Mouse (Mus musculus): ENCODE measurements around the gene Eif4a2.
A peak's percentile ranks its signal among the peaks of the same experiment; 100 is the strongest.

Gene Eif4a2

GRCm38 (mm10) chr16:23145211-23145610 is 38.0 kb downstream of the Eif4a2 start:
- DNase-seq: no peak

GRCm38 (mm10) chr16:23146280-23146679 is 39.0 kb downstream of the Eif4a2 start, which contains the start of gene Adipoq:
Adipoq (plus strand) TSS chr16:23146536.
- DNase-seq: no peak

GRCm38 (mm10) chr16:23148936-23149335 is 41.7 kb downstream of the Eif4a2 start:
- no peak for DNase-seq

- DNase-seq: no peak
Measured at GRCm38 (mm10) chr16:23149396-23149795, 42.2 kb downstream of the Eif4a2 start.

- peak; percentile 63 to 67 for DNase-seq
Measured at GRCm38 (mm10) chr16:23151423-23151822, 44.2 kb downstream of the Eif4a2 start.

- DNase-seq: no peak
Measured at GRCm38 (mm10) chr16:23154261-23154660, 47.0 kb downstream of the Eif4a2 start.

GRCm38 (mm10) chr16:23157013-23157412 is 49.8 kb downstream of the Eif4a2 start:
- DNase-seq: no peak

DNA sequence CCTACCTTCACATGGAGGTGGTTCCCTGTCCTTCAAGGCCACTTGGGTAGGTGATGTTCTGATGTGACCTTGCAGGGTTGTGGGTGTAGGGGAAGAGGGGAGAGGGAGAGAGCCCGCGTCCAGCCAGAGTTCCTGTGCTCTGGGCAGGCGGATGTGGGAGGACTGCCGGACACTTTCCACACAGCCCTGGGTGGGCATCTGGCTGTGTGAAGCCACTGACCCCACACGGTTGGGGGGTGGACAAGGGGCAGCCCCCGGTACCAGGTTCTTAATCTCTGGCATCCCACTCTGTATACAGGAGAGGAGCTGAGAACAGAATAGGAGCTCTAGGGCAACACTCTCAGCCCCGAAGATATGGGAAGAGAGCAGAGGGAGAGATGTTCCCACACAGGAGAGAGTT is 51.0 kb downstream of the Eif4a2 start:
- DNase-seq: no peak

GRCm38 (mm10) chr16:23158957-23159356 is 51.7 kb downstream of the Eif4a2 start:
- DNase-seq: no peak

DNA sequence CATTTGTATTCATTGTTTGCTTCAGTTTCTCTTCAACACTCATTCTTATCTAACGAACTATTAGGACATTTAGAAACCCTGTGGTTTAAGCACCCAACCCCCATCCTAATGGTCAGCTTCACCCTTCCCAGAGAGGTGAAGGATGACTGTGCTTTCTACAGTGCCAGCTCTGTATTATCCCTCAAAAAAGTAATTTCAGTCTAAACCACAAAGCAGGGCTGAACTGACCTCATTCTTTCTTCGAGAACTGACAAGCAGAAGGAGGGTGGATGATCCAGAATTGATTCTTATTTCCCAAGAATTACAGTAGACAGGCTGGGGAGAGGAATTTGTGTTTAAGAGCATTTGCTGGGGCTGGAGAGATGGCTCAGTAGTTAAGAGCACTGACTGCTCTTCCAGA is 52.5 kb downstream of the Eif4a2 start:
- no peak for DNase-seq

DNA sequence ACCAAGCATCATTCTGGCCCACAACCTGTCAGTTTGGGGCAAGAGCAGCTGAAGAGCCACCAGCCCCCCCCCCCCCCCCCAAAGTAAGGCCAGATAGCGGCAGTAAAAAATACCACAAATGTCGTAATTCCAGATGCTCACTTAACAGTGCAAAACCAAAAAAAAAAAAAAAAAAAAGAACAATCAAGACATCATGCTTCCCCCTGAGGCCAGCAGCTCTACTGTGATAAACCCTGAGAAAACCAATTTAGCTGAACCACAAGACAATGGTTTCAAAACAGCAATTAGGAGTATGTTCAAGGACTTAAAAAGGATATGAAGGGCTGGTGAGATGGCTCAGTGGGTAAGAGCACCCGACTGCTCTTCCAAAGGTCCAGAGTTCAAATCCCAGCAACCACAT is 54.9 kb downstream of the Eif4a2 start:
- no peak for DNase-seq

Measured in kidney, postnatal 25 days (tissue).